Mouse (Mus musculus): Measurements from ENCODE around the gene Mrap. TPM values are rescaled to one million over a fixed set of nuclear protein-coding genes. Genes with fewer than 3 reads are reported as not detected.

Gene Mrap
- polyA plus RNA-seq, 1 experiment from 2014 or later = 9.3 TPM

DNA sequence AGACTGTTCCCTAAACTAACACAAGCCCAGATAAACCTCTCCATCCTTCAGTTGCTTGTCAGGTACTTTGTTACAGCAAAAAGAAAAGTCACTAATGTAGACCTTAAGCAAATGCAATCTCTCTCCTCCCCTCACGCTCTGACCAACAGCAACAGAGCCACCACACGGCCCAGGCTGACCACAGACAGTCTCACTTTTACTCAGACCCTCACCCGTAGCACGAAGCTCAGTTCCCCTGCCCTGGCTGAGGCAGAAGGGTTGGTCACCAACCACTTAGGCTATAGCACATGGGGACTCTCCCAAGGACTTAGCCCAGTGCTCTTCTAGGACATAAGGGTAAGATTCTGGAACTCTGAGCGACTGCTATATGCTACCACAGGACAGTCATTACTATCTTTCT, 60.8 kb downstream of the Mrap start:
- H3K9me3 ChIP-seq (ENCODE audit: low read length) = no peaks in the 10 kb centered on the region
- H3K27ac ChIP-seq (ENCODE audit: low read length) = no peak overlapping the region
- H3K4me1 ChIP-seq (ENCODE audit: insufficient read depth, low read length) = no peaks in the 10 kb centered on the region
- 95% methylated on average over 5 of the region's 5 CpGs for WGBS
- peaks cover 30% of the 10 kb centered on the region for H3K36me3 ChIP-seq (ENCODE audit: insufficient read depth, low read length)
- H3K4me3 ChIP-seq (ENCODE audit: low read length) = no peak overlapping the region
- no peaks in the 10 kb centered on the region for H3K27me3 ChIP-seq (ENCODE audit: insufficient read depth, low read length)
- H3K4me2 ChIP-seq (replicated peaks; ENCODE audit: low read depth, low read length) = no peak overlapping the region
- no peak overlapping the region for H3K9ac ChIP-seq (replicated peaks; ENCODE audit: low read length)
- no peak for ATAC-seq (ENCODE audit: low FRiP score, low TSS enrichment)

Other genes with a start within 250 kb of the Mrap start
- 63.0 and 64.9 TPM in 2 replicates for gene Mis18a, start 10.8 kb upstream of the Mrap start, polyA plus RNA-seq (2015; fragmentation: Nextera tagmentation; extraction: Ambion mirVana)
- 8.5 and 9.6 TPM in 2 replicates for gene Urb1, start 72.2 kb downstream of the Mrap start, polyA plus RNA-seq (2015; fragmentation: Nextera tagmentation; extraction: Ambion mirVana)
- gene Eva1c, start 88.5 kb downstream of the Mrap start, polyA plus RNA-seq (2015; fragmentation: Nextera tagmentation; extraction: Ambion mirVana) = 0.64 and 0.82 TPM in 2 replicates
- gene Cfap298, start 196.9 kb downstream of the Mrap start, polyA plus RNA-seq (2015; fragmentation: Nextera tagmentation; extraction: Ambion mirVana) = 43.0 and 44.0 TPM in 2 replicates